Mouse (Mus musculus) activated CD4-positive, CD25-positive, alpha-beta regulatory T cell, adult 4 months (primary cell): ENCODE results near the gene Nfkb2. TPM values are rescaled to one million over a fixed set of nuclear protein-coding genes. Genes with fewer than 3 reads are reported as not detected.

Source experiments
- ATAC-seq: one replicate; pipeline ENCODE4 v1.8.0; 2017
- polyA plus RNA-seq, 2 experiments: library from polyadenylated mRNA; unstranded; fragments of 100-300 nt; shearing (Covaris generic); gene quantifications; one replicate each; pipeline ENCODE4 v1.2.1; 2017

The Nfkb2 gene
- 10 to 100 TPM; 19.7 to 30.4 TPM for polyA plus RNA-seq

GRCm38 (mm10) chr19:46304216-46304841, at the start of gene Nfkb2:
Nfkb2 (plus strand) TSS chr19:46304320.
- peak; percentile 71 for ATAC-seq

GRCm38 (mm10) chr19:46264762-46265161, 39.4 kb upstream of the Nfkb2 start:
- ATAC-seq: no peak

GRCm38 (mm10) chr19:46275307-46275706, 28.8 kb upstream of the Nfkb2 start:
- no peak for ATAC-seq

GRCm38 (mm10) chr19:46282081-46282849, 21.9 kb upstream of the Nfkb2 start:
- no peak for ATAC-seq

- ATAC-seq: no peak
These were observed 19.4 kb upstream of the Nfkb2 start for GRCm38 (mm10) chr19:46284686-46285085.

- no peak for ATAC-seq
These were observed 18.5 kb upstream of the Nfkb2 start for GRCm38 (mm10) chr19:46285631-46286030.

- no peak for ATAC-seq
These were observed 18.1 kb upstream of the Nfkb2 start for GRCm38 (mm10) chr19:46286047-46286446.

GRCm38 (mm10) chr19:46286926-46287325, 17.2 kb upstream of the Nfkb2 start:
- no peak for ATAC-seq

GRCm38 (mm10) chr19:46287566-46287965, 16.6 kb upstream of the Nfkb2 start:
- no peak for ATAC-seq

GRCm38 (mm10) chr19:46290535-46291105, 13.5 kb upstream of the Nfkb2 start:
- no peak for ATAC-seq

- ATAC-seq: no peak
These were observed 7.2 kb upstream of the Nfkb2 start for GRCm38 (mm10) chr19:46296938-46297337.

GRCm38 (mm10) chr19:46300294-46301045, 3.6 kb upstream of the Nfkb2 start:
- no peak for ATAC-seq

- ATAC-seq: no peak
These were observed 1.6 kb upstream of the Nfkb2 start for GRCm38 (mm10) chr19:46302551-46302950.

GRCm38 (mm10) chr19:46303251-46304215, 587 bp upstream of the Nfkb2 start:
- ATAC-seq: no peak

GRCm38 (mm10) chr19:46304908-46305333, 801 bp downstream of the Nfkb2 start:
- ATAC-seq: peak; percentile 40

GRCm38 (mm10) chr19:46305432-46306267, 1.5 kb downstream of the Nfkb2 start:
- ATAC-seq: peak; percentile 60

- ATAC-seq: no peak
These were observed 2.1 kb downstream of the Nfkb2 start for GRCm38 (mm10) chr19:46306268-46306610.

- no peak for ATAC-seq
These were observed 2.7 kb downstream of the Nfkb2 start for GRCm38 (mm10) chr19:46306751-46307289.

- ATAC-seq: no peak
These were observed 3.7 kb downstream of the Nfkb2 start for GRCm38 (mm10) chr19:46307781-46308180.

- no peak for ATAC-seq
These were observed 4.2 kb downstream of the Nfkb2 start for GRCm38 (mm10) chr19:46308303-46308702.
